Mouse (Mus musculus) MEL (cell line): ENCODE results near the gene Agfg2. TPM values are rescaled to one million over a fixed set of nuclear protein-coding genes. Genes with fewer than 3 reads are reported as not detected.
A peak's percentile ranks its signal among the peaks of the same experiment; 100 is the strongest.

Source experiments
- DNase-seq: peaks from one replicate; pipeline ENCODE4 v3.0.0; 2011; ENCODE audit warnings: low read depth, low spot score
- H3K27ac ChIP-seq: 2 replicates; pipeline ENCODE4 v1.5.1; 2012; ENCODE audit warnings: low read depth, mild to moderate bottlenecking, control low read depth, low read length, moderate library complexity; ENCODE audit not compliant: control insufficient read depth
- H3K27me3 ChIP-seq, 2 experiments: fragments of 150-350 bp in 1 of 2; sonication (generic) in 1 of 2; 2 replicates each; pipeline ENCODE4 v1.6.1; 2012; ENCODE audit warnings: low read length in 2 of 2, mild to moderate bottlenecking in 2 of 2, improper control_type of control experiment in 1 of 2, moderate library complexity in 1 of 2; ENCODE audit not compliant: insufficient read depth in 2 of 2, control insufficient read depth in 1 of 2
- H3K36me3 ChIP-seq, 2 experiments: 2 replicates each; pipeline ENCODE4 v1.6.1; 2012 to 2014; ENCODE audit warnings: low read length in 2 of 2, improper control_type of control experiment in 1 of 2, inconsistent platforms in 1 of 2, mild to moderate bottlenecking in 1 of 2; ENCODE audit not compliant: insufficient read depth in 2 of 2, control insufficient read depth in 1 of 2
- H3K4me1 ChIP-seq, 2 experiments: fragments of 150-350 bp in 1 of 2; sonication (generic) in 1 of 2; 2 replicates each; pipeline ENCODE4 v1.6.1; 2012; ENCODE audit warnings: low read length in 2 of 2, improper control_type of control experiment in 1 of 2, mild to moderate bottlenecking in 1 of 2; ENCODE audit not compliant: insufficient read depth in 2 of 2, control insufficient read depth in 1 of 2
- H3K4me3 ChIP-seq, 2 experiments: fragments of 150-350 bp in 1 of 2; sonication (generic) in 1 of 2; 2 replicates each; pipeline ENCODE4 v1.5.1; 2012; ENCODE audit warnings: low read depth in 2 of 2, low read length in 2 of 2, mild to moderate bottlenecking in 2 of 2, moderate library complexity in 2 of 2, control low read depth in 1 of 2, improper control_type of control experiment in 1 of 2; ENCODE audit not compliant: control insufficient read depth in 1 of 2, insufficient read depth in 1 of 2
- H3K79me2 ChIP-seq: 2 replicates; pipeline ENCODE4 v1.6.1; 2012; ENCODE audit warnings: mild to moderate bottlenecking, low read length, moderate library complexity; ENCODE audit not compliant: control insufficient read depth, poor library complexity, insufficient read depth
- H3K9ac ChIP-seq: 2 replicates; pipeline ENCODE4 v1.6.1; 2012; ENCODE audit warnings: low read depth, mild to moderate bottlenecking, control low read depth, low read length, moderate library complexity; ENCODE audit not compliant: control insufficient read depth, poor library complexity, severe bottlenecking
- H3K9me3 ChIP-seq: fragments of 150-350 bp; sonication (generic); replicated peaks from 2 replicates; pipeline ENCODE4 v1.6.1; 2012; ENCODE audit warnings: mild to moderate bottlenecking, low read length, improper control_type of control experiment, moderate library complexity; ENCODE audit not compliant: insufficient read depth
- BHLHE40 ChIP-seq: IDR thresholded peaks from 2 replicates; pipeline ENCODE4 v1.6.1; 2012; ENCODE audit warnings: low read depth, mild to moderate bottlenecking, inconsistent platforms, low read length, improper control_type of control experiment, borderline replicate concordance
- CHD1 ChIP-seq: IDR thresholded peaks from 2 replicates; pipeline ENCODE4 v1.6.1; 2012; ENCODE audit warnings: low read depth, mild to moderate bottlenecking, inconsistent platforms, low read length, improper control_type of control experiment
- CHD2 ChIP-seq: IDR thresholded peaks from 2 replicates; pipeline ENCODE4 v1.6.1; 2011; ENCODE audit warnings: low read length, improper control_type of control experiment
- CTCF ChIP-seq, 3 experiments: IDR thresholded peaks in 2 of 3; conservative IDR thresholded peaks in 1 of 3; 2 replicates each; pipeline ENCODE4 v1.5.1; 2011 to 2012; ENCODE audit warnings: low read length in 3 of 3, low read depth in 2 of 3, mild to moderate bottlenecking in 2 of 3, improper control_type of control experiment in 1 of 3, inconsistent platforms in 1 of 3, mixed read lengths in 1 of 3, moderate library complexity in 1 of 3; ENCODE audit not compliant: control insufficient read depth in 1 of 3, insufficient read depth in 1 of 3, poor library complexity in 1 of 3, severe bottlenecking in 1 of 3
- E2F4 ChIP-seq: IDR thresholded peaks from 2 replicates; pipeline ENCODE4 v1.6.1; 2011; ENCODE audit warnings: low read depth, low read length, improper control_type of control experiment, borderline replicate concordance
- EP300 ChIP-seq, 2 experiments: IDR thresholded peaks; 2 replicates each; pipeline ENCODE4 v1.6.1; 2011; ENCODE audit warnings: improper control_type of control experiment in 2 of 2, low read length in 2 of 2, low read depth in 1 of 2, mild to moderate bottlenecking in 1 of 2
- ETS1 ChIP-seq: IDR thresholded peaks from 2 replicates; pipeline ENCODE4 v1.6.1; 2012; ENCODE audit warnings: low read depth, mild to moderate bottlenecking, inconsistent platforms, low read length, improper control_type of control experiment, moderate library complexity
- GABPA ChIP-seq: IDR thresholded peaks from 2 replicates; pipeline ENCODE4 v1.6.1; 2012; ENCODE audit warnings: low read depth, mild to moderate bottlenecking, inconsistent platforms, low read length, improper control_type of control experiment, moderate library complexity
- GATA1 ChIP-seq: IDR thresholded peaks from 2 replicates; pipeline ENCODE4 v1.6.1; 2011; ENCODE audit warnings: low read depth, low read length, improper control_type of control experiment
- HCFC1 ChIP-seq: IDR thresholded peaks from 2 replicates; pipeline ENCODE4 v1.6.1; 2012; ENCODE audit warnings: low read depth, mild to moderate bottlenecking, inconsistent platforms, low read length, improper control_type of control experiment, moderate library complexity
- JUND ChIP-seq: IDR thresholded peaks from 2 replicates; pipeline ENCODE4 v1.6.1; 2011; ENCODE audit warnings: low read depth, mild to moderate bottlenecking, improper control_type of control experiment, low read length
- MAX ChIP-seq: IDR thresholded peaks from 2 replicates; pipeline ENCODE4 v1.6.1; 2011; ENCODE audit warnings: low read length, improper control_type of control experiment
- MAZ ChIP-seq: IDR thresholded peaks from 2 replicates; pipeline ENCODE4 v1.6.1; 2012; ENCODE audit warnings: low read depth, mild to moderate bottlenecking, inconsistent platforms, low read length, improper control_type of control experiment
- MEF2A ChIP-seq: IDR thresholded peaks from 2 replicates; pipeline ENCODE4 v1.6.1; 2014; ENCODE audit warnings: low read depth, mild to moderate bottlenecking, inconsistent platforms, low read length, improper control_type of control experiment; ENCODE audit not compliant: poor library complexity, insufficient replicate concordance, severe bottlenecking; ENCODE audit errors: extremely low read depth
- MYB ChIP-seq: IDR thresholded peaks from 2 replicates; pipeline ENCODE4 v1.6.1; 2011; ENCODE audit warnings: mild to moderate bottlenecking, low read depth, low read length, improper control_type of control experiment
- NELFE ChIP-seq: IDR thresholded peaks from 2 replicates; pipeline ENCODE4 v1.6.1; 2011; ENCODE audit warnings: low read depth, low read length, improper control_type of control experiment
- NRF1 ChIP-seq: IDR thresholded peaks from 2 replicates; pipeline ENCODE4 v1.6.1; 2014; ENCODE audit warnings: low read depth, mild to moderate bottlenecking, inconsistent platforms, low read length, improper control_type of control experiment, moderate library complexity; ENCODE audit not compliant: poor library complexity, insufficient read depth, severe bottlenecking
- POLR2A ChIP-seq, 2 experiments: IDR thresholded peaks; 2 replicates each; pipeline ENCODE4 v1.6.1; 2011 to 2012; ENCODE audit warnings: low read length in 2 of 2, mild to moderate bottlenecking in 2 of 2, control low read depth in 1 of 2, improper control_type of control experiment in 1 of 2, low read depth in 1 of 2, moderate library complexity in 1 of 2; ENCODE audit not compliant: control insufficient read depth in 1 of 2, insufficient read depth in 1 of 2, poor library complexity in 1 of 2
- POLR2AphosphoS5 ChIP-seq: IDR thresholded peaks from 2 replicates; pipeline ENCODE4 v1.6.1; 2012; ENCODE audit warnings: low read depth, borderline replicate concordance, mild to moderate bottlenecking, inconsistent platforms, low read length, moderate library complexity, mixed read lengths
- RCOR1 ChIP-seq: IDR thresholded peaks from 2 replicates; pipeline ENCODE4 v1.6.1; 2012; ENCODE audit warnings: low read depth, mild to moderate bottlenecking, inconsistent platforms, low read length, improper control_type of control experiment
- SIN3A ChIP-seq: IDR thresholded peaks from 2 replicates; pipeline ENCODE4 v1.6.1; 2012; ENCODE audit warnings: low read length, improper control_type of control experiment, inconsistent platforms
- SMC3 ChIP-seq: IDR thresholded peaks from 2 replicates; pipeline ENCODE4 v1.6.1; 2011; ENCODE audit warnings: low read depth, low read length, improper control_type of control experiment
- TAL1 ChIP-seq: IDR thresholded peaks from 2 replicates; pipeline ENCODE4 v1.6.1; 2012; ENCODE audit warnings: mild to moderate bottlenecking, inconsistent platforms, low read length, moderate library complexity, mixed read lengths
- TCF12 ChIP-seq: IDR thresholded peaks from 2 replicates; pipeline ENCODE4 v1.6.1; 2014; ENCODE audit warnings: low read depth, mild to moderate bottlenecking, inconsistent platforms, low read length, improper control_type of control experiment, moderate library complexity
- UBTF ChIP-seq: IDR thresholded peaks from 2 replicates; pipeline ENCODE4 v1.6.1; 2012; ENCODE audit warnings: low read depth, mild to moderate bottlenecking, inconsistent platforms, low read length, improper control_type of control experiment, moderate library complexity, borderline replicate concordance; ENCODE audit not compliant: insufficient read depth
- USF1 ChIP-seq: IDR thresholded peaks from 2 replicates; pipeline ENCODE4 v1.6.1; 2014; ENCODE audit warnings: low read depth, mild to moderate bottlenecking, inconsistent platforms, low read length, improper control_type of control experiment, moderate library complexity
- USF2 ChIP-seq, 2 experiments: IDR thresholded peaks; 2 replicates each; pipeline ENCODE4 v1.6.1; 2011 to 2012; ENCODE audit warnings: improper control_type of control experiment in 2 of 2, low read length in 2 of 2, borderline replicate concordance in 1 of 2, inconsistent platforms in 1 of 2, low read depth in 1 of 2, mild to moderate bottlenecking in 1 of 2; ENCODE audit not compliant: insufficient read depth in 1 of 2
- ZC3H11A ChIP-seq: IDR thresholded peaks from 2 replicates; pipeline ENCODE4 v1.6.1; 2012; ENCODE audit warnings: low read depth, mild to moderate bottlenecking, inconsistent platforms, low read length, improper control_type of control experiment
- ZKSCAN1 ChIP-seq: IDR thresholded peaks from 2 replicates; pipeline ENCODE4 v1.6.1; 2012; ENCODE audit warnings: low read depth, mild to moderate bottlenecking, inconsistent platforms, low read length, improper control_type of control experiment, moderate library complexity
- ZMIZ1 ChIP-seq: IDR thresholded peaks from 2 replicates; pipeline ENCODE4 v1.6.1; 2012; ENCODE audit warnings: low read depth, mild to moderate bottlenecking, inconsistent platforms, low read length, improper control_type of control experiment, moderate library complexity
- ZNF384 ChIP-seq: IDR thresholded peaks from 2 replicates; pipeline ENCODE4 v1.6.1; 2012; ENCODE audit warnings: low read depth, mild to moderate bottlenecking, inconsistent platforms, low read length, improper control_type of control experiment
- polyA plus RNA-seq, 2 experiments: library from polyadenylated mRNA; stranded (reverse) in 1 of 2; unstranded in 1 of 2; fragments of >175 nt in 1 of 2; fragments of >200 nt in 1 of 2; gene quantifications; 2 replicates each; pipeline versions ENCODE4 v1.2.1 to v1.2.4; 2012; ENCODE audit warnings: low replicate concordance in 2 of 2, low read depth in 1 of 2; ENCODE audit not compliant: insufficient read length in 2 of 2, insufficient read depth in 1 of 2, missing spikeins in 1 of 2
- total RNA-seq: library from RNA; depleted of rRNA; stranded (reverse); fragments of 300-350 nt; gene quantifications from 2 replicates; pipeline ENCODE4 v1.2.3, GENCODE M21; 2012

Agfg2 gene
- total and polyA plus RNA-seq, 3 experiments, result 30.0 to 38.9 TPM; not detected in 1

GRCm38 (mm10) chr5:137631591-137631990 lies 52.9 kb downstream of the Agfg2 start:
- peaks cover 2 to 24% of the 10 kb centered on the region in 2 experiments for H3K36me3 ChIP-seq
- DNase-seq, result no peak
- H3K27ac ChIP-seq, result peak overlapping the region; percentile 55
- H3K79me2 ChIP-seq, result peaks cover 28% of the 10 kb centered on the region
- peak overlapping the region; percentile 2 to 28; a peak in 3 of 4 replicates for H3K4me3 ChIP-seq
- H3K9ac ChIP-seq, result peak overlapping the region; percentile 52
- H3K27me3 ChIP-seq, result no peaks in the 10 kb centered on the region
- no peaks in the 10 kb centered on the region for H3K9me3 ChIP-seq
- peaks cover 3 to 30% of the 10 kb centered on the region in 2 experiments for H3K4me1 ChIP-seq
- TF ChIP-seq CHD2 (no peak), EP300 (IDR thresholded peaks at IDR 0.05; ENCODE audit: low read depth in 1 of 2, low read length in 2 of 2) (0 out of 4 replicates have a peak, but pooled peaks of 1 of the 2 experiments have one; percentile 2)

- H3K36me3 ChIP-seq, result peaks cover 2 to 24% of the 10 kb centered on the region in 2 experiments
- peak overlapping the region; percentile 70 for H3K27ac ChIP-seq
- peaks cover 3 to 30% of the 10 kb centered on the region in 2 experiments for H3K4me1 ChIP-seq
- H3K79me2 ChIP-seq, result peaks cover 28% of the 10 kb centered on the region
- DNase-seq, result peak; percentile 84
- peak overlapping the region; percentile 20 to 28 for H3K4me3 ChIP-seq
- H3K27me3 ChIP-seq, result no peaks in the 10 kb centered on the region
- peak overlapping the region; percentile 52 for H3K9ac ChIP-seq
- no peaks in the 10 kb centered on the region for H3K9me3 ChIP-seq
- no peak for TF ChIP-seq MAX
- TF ChIP-seq ZKSCAN1, result no peak
- no peak for TF ChIP-seq NELFE
- no peak for TF ChIP-seq POLR2AphosphoS5
- TF ChIP-seq JUND, result no peak
- TF ChIP-seq UBTF, result no peak
- TF ChIP-seq TAL1, result no peak
- no peak for TF ChIP-seq GABPA
- no peak for TF ChIP-seq USF2 (IDR thresholded peaks at IDR 0.05; ENCODE audit: borderline replicate concordance in 1 of 2, insufficient read depth in 1 of 2, low read depth in 1 of 2, low read length in 2 of 2)
- TF ChIP-seq ZNF384, result no peak
- TF ChIP-seq ZC3H11A, result no peak
- TF ChIP-seq ETS1, result peak; percentile 25; the same call in 1 of the 2 replicates
- no peak for TF ChIP-seq MYB
- TF ChIP-seq RCOR1, result no peak
- no peak for TF ChIP-seq MAZ
- TF ChIP-seq GATA1, result no peak
- TF ChIP-seq BHLHE40, result no peak
- TF ChIP-seq SIN3A, result no peak; the same call in none of the 2 replicates
- TF ChIP-seq HCFC1, result no peak
- peak in 1 of 2 experiments; percentile 36; a peak in 1 of 4 replicates for TF ChIP-seq POLR2A (IDR thresholded peaks at IDR 0.05; ENCODE audit: control insufficient read depth in 1 of 2, insufficient read depth in 1 of 2, low read depth in 1 of 2, low read length in 2 of 2, poor library complexity in 1 of 2)
- no peak for TF ChIP-seq SMC3
- TF ChIP-seq CHD2, result no peak
- no peak for TF ChIP-seq CTCF (IDR thresholded peaks at IDR 0.05 in 2 of 3, conservative IDR thresholded peaks at IDR 0.05 in 1 of 3; ENCODE audit: control insufficient read depth in 1 of 3, insufficient read depth in 1 of 3, low read depth in 2 of 3, low read length in 3 of 3, poor library complexity in 1 of 3, severe bottlenecking in 1 of 3)
- peak in 1 of 2 experiments; percentile 38; a peak in 3 of 4 replicates for TF ChIP-seq EP300 (IDR thresholded peaks at IDR 0.05; ENCODE audit: low read depth in 1 of 2, low read length in 2 of 2)
- TF ChIP-seq E2F4, result no peak
- TF ChIP-seq MEF2A, result no peak
- TF ChIP-seq CHD1, result no peak
- peak; percentile 53 for TF ChIP-seq USF1
- TF ChIP-seq NRF1, result no peak
- no peak; the same call in 1 of the 2 replicates for TF ChIP-seq TCF12
- TF ChIP-seq ZMIZ1, result no peak
Measured at GRCm38 (mm10) chr5:137631171-137631570, 53.4 kb downstream of the Agfg2 start.
